Comparison of ENCODE assay signal across 13 mouse cellular contexts in genomic region chr1:77708202-77709020, GRCm38 (mm10).
DNase-seq lines count a peak whose midpoint lies in the region; ATAC-seq lines count a peak whose summit lies in the region.
"Had no signal": no experiment of that assay in that cellular context is flagged by ENCODE, and none has a peak within 500 bp of the region (broad histone marks: within the 10 kb centered on the region; RNA-seq: fewer than 3 reads in every experiment).

No protein-coding gene starts in this region.

- no peak for ATAC-seq in heart, embryonic 15.5 days (replicated peaks; ENCODE audit: insufficient number of reproducible peaks, insufficient read depth, low FRiP score, low read depth)
- ATAC-seq in forebrain, embryonic 15.5 days (replicated peaks), result no peak
- ATAC-seq in midbrain, embryonic 15.5 days (replicated peaks), result peak; percentile 70; the same call in 1 of the 2 replicates

- H3K4me1 ChIP-seq in heart, embryonic 15.5 days (replicated peaks), result peaks cover 3% of the 10 kb centered on the region; the same call in 1 of the 2 replicates
- peaks cover 9% of the 10 kb centered on the region for H3K4me1 ChIP-seq in forebrain, embryonic 15.5 days
- H3K4me1 ChIP-seq in midbrain, embryonic 15.5 days, result peaks cover 10% of the 10 kb centered on the region
- H3K4me1 ChIP-seq: neural tube, embryonic 12.5 days had no signal

- DNase-seq in heart, postnatal 4 days, result no peak
- peak; percentile 4 for DNase-seq in embryo, embryonic 10.5 days (ENCODE audit: low spot score)
- DNase-seq in urinary bladder, postnatal 14 days (ENCODE audit: low spot score), result no peak
- DNase-seq in yolk sac, embryonic 10.5 days (ENCODE audit: low spot score), result no peak
- DNase-seq: gastrocnemius, adult 2 months; kidney, adult 11 months; lung, postnatal 4 days had no signal

- H3K27me3 ChIP-seq in heart, embryonic 15.5 days, result no peaks in the 10 kb centered on the region
- H3K27me3 ChIP-seq in forebrain, embryonic 15.5 days, result no peaks in the 10 kb centered on the region
- no peaks in the 10 kb centered on the region for H3K27me3 ChIP-seq in midbrain, embryonic 15.5 days (replicated peaks)
- H3K27me3 ChIP-seq: CH12.LX; neural tube, embryonic 12.5 days had no signal

- H3K9ac ChIP-seq in heart, embryonic 15.5 days, result no peak overlapping the region
- H3K9ac ChIP-seq in forebrain, embryonic 15.5 days (replicated peaks), result no peak overlapping the region
- H3K9ac ChIP-seq in midbrain, embryonic 15.5 days, result peak overlapping the region; percentile 4; the same call in 1 of the 2 replicates
- H3K9ac ChIP-seq: liver, embryonic 14.5 days; neural tube, embryonic 12.5 days had no signal

- H3K9me3 ChIP-seq in heart, embryonic 15.5 days (replicated peaks), result no peaks in the 10 kb centered on the region
- no peaks in the 10 kb centered on the region for H3K9me3 ChIP-seq in forebrain, embryonic 15.5 days
- H3K9me3 ChIP-seq in midbrain, embryonic 15.5 days, result no peaks in the 10 kb centered on the region
- H3K9me3 ChIP-seq: neural tube, embryonic 12.5 days had no signal

- peak overlapping the region; percentile 27 for H3K4me2 ChIP-seq in heart, embryonic 15.5 days
- H3K4me2 ChIP-seq in forebrain, embryonic 15.5 days (replicated peaks), result no peak overlapping the region
- H3K4me2 ChIP-seq in midbrain, embryonic 15.5 days, result peak overlapping the region; percentile 19; the same call in 1 of the 2 replicates
- H3K4me2 ChIP-seq: neural tube, embryonic 12.5 days had no signal

- WGBS in heart, embryonic 15.5 days, result 22% methylated on average over 14 of the region's 14 CpGs
- WGBS in forebrain, embryonic 15.5 days, result 31% methylated on average over 14 of the region's 14 CpGs
- WGBS in midbrain, embryonic 15.5 days, result 35% methylated on average over 14 of the region's 14 CpGs

- no peak overlapping the region for H3K27ac ChIP-seq in heart, embryonic 15.5 days
- H3K27ac ChIP-seq in forebrain, embryonic 15.5 days (replicated peaks), result 0 out of 2 replicates have a peak overlapping the region, but pooled peaks have one; percentile 41
- H3K27ac ChIP-seq in midbrain, embryonic 15.5 days, result peak overlapping the region; percentile 78
- H3K27ac ChIP-seq: gastrocnemius, adult 2 months; liver, embryonic 14.5 days; neural tube, embryonic 12.5 days had no signal

- no peak overlapping the region for H3K4me3 ChIP-seq in heart, embryonic 15.5 days
- H3K4me3 ChIP-seq in forebrain, embryonic 15.5 days, result no peak overlapping the region
- H3K4me3 ChIP-seq in midbrain, embryonic 15.5 days, result no peak overlapping the region
- H3K4me3 ChIP-seq: gastrocnemius, adult 2 months; neural tube, embryonic 12.5 days had no signal

- H3K36me3 ChIP-seq in heart, embryonic 15.5 days, result no peaks in the 10 kb centered on the region
- no peaks in the 10 kb centered on the region for H3K36me3 ChIP-seq in forebrain, embryonic 15.5 days
- no peaks in the 10 kb centered on the region for H3K36me3 ChIP-seq in midbrain, embryonic 15.5 days (replicated peaks)
- H3K36me3 ChIP-seq: neural tube, embryonic 12.5 days had no signal
